Mouse (Mus musculus) spleen, adult 2 months (tissue): ENCODE data around the gene Bdnf.

Experiments used
- CTCF ChIP-seq: fragments of 200-500 bp; IDR thresholded peaks from 2 replicates; pipeline ENCODE4 v1.5.1; 2011; ENCODE audit warnings: mild to moderate bottlenecking, inconsistent platforms; ENCODE audit not compliant: insufficient read depth, insufficient read length, insufficient replicate concordance; ENCODE audit errors: extremely low read depth
- POLR2A ChIP-seq: fragments of 200-500 bp; IDR thresholded peaks from 2 replicates; pipeline ENCODE4 v1.6.1; 2011; ENCODE audit warnings: low read depth, low read length, inconsistent platforms

DNA sequence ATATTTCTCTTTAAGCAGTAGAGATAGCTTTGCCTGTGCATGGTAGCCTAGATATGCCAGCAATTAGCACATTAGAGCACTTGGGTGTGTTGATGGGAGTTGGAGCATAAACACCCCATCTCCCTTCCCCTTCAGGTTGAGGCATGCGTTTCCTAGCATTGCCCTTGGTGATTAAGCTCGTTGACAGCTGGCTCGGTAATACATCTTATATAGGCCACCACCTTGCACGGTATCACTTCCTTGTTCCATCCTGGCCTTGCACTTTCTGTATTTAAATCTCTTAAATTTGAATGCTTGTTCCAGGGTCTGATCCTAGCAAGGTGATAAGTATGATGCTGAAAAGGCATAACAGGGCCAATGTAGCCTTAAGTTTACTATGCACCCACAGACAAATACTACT lies 74.3 kb downstream of the Bdnf start:
- TF ChIP-seq CTCF (no peak), POLR2A (no peak)
